Mouse (Mus musculus): ENCODE results near the gene 4930412O13Rik.

Gene 4930412O13Rik

DNA sequence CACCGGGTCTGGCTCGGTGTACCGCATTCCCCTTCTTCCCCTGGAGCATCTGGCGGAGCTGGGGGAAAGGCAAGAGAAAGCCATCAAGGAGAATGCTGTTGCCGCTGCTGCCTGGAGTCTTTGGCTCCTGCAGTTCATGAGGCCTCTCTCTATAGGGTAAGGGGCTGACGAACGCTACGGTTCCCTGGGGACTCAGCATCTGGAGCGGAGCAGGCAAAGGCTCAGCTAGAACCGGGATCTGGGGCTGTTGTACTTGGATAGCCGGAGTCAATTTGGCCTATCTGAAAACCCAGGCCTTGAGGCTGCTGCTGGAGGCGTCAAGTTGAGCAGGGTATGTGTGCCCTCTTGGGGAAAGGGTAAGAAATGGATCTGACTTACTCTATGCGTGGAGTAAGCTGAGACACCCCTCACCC lies 565 bp downstream of the 4930412O13Rik start:
- no peak for DNase-seq

DNA sequence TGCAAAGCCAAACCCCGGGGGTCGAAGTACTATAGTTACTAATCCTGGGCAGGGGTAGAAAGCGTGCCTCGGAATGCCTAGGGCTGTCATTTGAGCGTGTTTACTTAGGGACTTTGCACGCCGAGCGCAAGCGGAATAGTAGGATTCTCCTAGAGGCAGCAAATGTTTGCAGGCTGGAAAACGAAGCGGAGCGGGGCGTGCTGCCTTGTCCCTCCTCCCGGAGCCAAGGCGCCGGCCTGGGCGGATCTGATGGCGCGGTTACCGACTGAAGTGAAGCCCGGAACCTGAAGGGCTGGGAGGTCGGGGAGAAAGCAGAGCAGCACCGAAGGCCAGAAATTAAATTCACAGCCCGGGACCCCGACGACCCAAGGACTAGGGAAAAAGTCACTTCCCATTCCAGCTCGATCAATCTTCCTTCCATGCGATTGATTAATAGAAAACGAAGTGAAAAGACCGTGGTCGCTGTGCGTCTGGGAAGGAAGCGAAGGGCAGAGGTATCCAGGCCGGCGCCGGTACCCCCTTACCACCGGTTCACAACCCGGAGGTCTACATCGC lies 1.4 kb downstream of the 4930412O13Rik start:
- DNase-seq = no peak

DNA sequence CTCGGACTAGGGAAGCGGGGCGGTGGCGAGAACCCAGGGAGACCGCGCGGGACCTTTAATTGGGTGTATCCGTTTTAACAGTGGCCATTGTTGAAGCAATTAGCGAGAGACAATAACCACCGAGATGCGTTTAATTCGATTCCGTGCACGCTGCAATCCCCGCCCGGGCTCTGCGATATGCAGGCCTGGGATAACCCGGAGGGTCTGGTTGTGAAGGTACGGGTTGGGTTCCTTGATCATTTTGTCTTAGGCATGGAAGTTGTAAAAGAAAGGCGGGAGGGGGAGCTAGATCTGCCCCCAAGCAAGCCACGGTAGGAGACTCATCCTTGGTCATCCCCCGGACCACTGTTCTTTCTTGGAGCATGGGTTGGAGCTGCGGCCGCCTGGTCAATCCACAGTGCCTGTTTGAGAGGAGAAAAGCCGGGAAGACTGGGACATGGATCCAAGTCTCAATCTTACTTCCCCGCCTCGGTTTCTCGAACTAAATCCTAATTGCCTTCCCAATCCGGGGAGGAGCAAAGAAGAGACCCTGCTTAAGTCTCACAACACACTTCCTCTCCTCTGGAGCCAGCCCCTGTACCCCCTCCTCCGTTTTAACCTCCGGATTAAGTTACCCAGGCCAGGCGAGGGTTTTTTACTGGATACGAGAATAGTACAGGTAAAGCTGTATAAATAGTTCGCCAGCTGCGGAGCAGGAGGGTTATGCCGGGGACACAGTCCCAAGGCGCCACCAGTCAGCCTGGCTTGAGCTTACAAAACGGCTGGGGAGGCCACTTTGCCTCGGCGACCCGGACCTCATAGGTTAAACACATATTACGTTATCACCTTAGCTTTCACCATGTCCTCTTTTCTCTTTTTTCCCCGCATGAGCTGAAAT lies 2.1 kb downstream of the 4930412O13Rik start:
- DNase-seq = no peak

DNA sequence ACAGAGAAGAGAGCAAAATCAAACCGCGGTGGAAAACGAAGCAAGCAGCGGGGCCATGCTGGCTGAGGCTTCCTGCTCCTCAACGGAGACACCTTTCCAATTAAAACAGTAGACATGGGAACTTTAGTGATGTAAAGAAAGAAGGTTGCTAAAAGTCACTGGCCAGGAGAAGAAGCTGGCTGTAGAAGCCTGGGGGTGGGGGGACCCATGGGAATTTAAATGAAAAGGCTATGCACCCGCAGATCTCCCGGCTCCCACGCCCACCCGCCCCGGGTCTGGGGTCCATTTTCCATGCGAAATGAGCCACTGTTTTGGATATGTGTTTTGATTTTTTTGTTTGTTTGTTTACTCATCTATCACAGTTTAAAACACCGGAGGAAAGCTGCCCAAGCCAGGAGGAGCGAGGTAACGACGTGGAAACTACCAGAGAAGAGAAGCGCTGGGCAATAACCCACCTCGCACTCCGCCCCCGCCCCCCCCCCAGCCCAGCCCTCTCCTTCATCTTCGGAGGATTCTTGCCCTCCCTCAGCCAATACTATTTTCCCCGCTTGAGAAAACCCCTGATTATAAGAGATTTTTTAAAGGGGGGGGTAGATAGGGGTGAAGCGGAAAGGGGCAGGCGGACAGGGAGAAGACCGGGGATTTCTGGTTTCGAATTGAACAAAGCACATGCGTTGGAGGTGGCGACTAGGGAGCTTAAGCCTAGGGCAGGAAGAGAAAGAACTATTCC lies 2.9 kb downstream of the 4930412O13Rik start:
- DNase-seq = no peak

DNA sequence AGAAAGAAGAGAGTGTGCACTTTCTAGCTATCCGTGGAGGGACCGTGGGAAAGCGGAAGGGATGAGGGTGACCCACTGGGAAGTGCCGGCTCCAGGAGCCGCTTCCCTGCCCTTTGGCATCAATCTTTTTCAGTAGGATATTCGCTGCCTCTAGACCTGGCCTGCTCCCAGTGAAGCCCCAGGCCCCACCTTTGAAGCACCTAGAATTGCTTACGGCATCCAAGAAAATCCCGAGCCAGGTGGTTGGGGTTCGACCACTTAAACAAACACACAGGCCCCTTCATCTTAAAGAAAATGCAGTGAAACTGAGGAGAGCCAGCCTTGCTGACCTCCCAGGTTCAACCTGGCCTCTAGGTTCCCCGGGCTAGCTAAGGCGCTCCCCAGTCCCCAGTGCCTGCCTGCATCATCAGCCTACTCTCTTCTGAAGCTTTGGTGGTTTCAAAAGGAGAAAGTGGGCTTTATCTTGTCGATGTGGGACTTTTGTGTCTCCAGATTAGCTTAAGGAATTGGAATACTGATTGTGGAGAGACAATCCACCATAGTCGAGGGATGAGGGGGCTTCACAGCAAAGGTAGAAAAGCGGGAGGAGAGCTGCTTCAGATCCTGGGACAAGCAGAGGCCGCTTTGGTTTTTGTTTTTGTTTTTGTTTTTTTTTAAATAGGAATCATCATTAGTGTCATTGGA lies 3.6 kb downstream of the 4930412O13Rik start:
- DNase-seq = no peak

DNA sequence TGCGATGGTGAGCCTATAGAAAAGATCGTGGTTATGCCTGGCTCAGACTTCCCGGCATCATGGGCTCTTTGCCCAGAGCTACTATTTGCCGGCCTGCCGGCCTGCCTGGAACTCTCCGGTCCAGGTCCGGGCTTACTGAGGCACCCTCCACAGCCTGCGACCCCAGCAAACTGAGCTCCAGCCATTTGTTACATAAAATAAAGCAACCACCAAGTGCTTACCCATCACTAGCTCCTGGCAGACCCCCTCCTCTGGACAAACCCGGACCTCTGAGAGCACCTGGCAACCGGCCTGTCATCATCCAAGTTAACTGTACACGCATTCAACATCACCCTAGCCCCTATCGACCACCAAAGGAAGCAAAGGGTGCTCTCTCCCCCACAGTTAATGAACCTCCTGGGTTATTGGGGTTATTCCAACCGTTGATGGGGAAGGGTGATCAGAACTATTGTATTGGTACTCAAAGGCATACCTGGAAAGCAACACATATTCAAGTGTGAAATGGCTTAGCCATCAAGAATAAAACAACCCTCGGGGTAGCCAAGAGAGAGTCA lies 4.2 kb downstream of the 4930412O13Rik start:
- DNase-seq = no peak

DNA sequence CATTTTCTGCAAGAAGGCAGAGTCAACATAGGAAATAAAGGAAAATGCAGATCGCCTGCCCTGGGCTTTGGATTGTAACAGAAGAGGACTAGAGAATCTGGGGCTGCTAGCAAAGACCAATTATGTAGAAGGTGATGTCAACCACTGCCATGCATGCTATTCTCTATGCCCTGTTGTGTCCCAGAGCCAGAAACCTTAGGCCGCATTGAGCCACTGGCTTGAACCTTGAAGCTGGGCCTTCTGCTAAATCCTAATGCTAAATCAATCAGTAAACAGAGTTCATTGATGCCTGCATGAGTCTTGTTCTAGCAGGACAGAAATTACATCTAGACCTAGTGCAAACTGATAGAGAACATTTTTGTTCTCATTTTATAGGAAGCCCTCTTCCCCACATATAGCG lies 5.0 kb downstream of the 4930412O13Rik start:
- no peak for DNase-seq

DNA sequence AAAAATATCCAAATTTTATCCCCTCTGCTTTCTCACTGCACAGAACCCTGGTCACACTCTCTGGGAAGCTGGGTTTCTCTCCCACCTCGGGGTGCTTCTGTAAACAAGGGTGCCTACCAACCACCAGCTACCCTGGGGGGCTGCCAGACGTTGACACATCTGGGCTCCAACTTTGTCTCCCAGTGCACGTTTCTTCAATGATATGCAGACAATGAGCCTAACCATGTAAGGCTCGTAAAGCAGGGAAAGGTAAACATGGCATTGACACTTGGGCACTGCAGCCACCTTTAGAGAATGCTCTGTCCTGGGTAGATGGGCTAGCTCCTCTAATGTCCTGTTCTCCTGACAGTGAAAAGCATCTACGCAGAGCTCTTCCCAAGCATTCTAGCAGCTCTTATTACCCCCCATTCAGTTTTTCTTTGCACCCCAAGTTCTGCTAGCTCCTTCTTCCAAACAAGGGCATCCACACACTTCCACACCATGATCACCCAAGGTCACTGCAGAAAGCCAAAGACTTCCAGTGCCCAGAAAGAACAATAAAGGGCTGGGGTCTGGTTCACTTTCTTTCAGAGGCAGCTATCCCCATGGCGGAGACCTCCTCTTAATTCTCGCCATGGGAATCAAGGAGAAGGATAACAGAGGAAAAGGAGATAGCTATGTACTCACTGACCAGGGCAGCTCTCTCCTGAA lies 6.0 kb downstream of the 4930412O13Rik start:
- DNase-seq = no peak

DNA sequence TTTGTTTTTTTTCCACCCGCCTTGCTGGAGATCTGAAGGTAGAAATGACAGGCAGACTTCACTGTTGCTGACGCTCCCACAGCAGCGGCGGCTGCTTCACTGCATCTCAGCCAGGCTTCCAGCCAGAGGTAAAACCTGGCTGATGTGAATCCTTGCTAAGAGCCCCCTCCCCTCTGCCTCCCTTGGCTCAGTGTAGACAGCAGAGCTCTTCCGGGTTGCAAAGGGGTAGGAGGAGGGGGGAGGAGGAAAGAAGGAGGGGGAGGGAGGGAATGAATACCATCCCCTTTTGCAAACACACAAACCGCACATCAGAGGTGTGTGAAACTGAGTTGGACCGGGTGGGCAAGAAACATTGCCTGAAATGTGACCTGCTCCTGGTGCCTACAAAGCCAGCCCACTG lies 6.6 kb downstream of the 4930412O13Rik start:
- no peak for DNase-seq

DNA sequence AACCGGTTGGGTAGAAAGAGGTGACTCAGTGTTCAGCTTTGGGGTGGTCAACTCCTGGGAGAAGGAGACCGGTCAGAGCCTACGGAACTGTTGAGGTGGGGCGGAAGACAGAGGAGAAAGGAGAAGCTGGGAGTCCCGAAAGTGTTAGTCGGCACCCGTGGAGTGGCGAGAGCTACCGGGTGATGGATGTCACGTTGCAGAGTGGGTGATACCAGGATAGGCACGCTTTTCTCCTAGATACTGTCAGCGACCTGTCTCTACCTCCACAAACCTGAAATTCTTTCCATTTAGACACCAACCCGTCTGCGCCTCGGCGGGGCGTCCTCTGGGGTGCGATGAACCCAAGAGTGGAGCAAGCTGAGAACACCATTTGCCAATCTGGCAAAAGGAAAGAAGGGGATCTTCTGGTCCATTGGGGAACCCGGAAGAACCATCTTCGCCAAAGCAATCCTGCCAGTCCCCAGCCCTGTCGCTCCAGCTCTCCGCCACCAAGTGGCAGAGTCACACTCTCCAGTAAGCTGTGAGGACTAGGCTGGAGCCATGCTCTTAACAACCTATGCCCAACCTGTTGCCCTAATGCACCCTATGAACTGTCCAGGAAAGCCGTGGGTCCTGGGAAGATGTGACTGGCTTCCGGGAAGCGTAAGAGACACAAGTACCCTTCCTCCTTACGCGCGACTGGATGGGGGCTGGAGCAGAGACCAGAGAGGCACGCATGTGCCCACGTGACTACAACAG lies 8.0 kb downstream of the 4930412O13Rik start, which contains the start of gene 9230102O04Rik:
9230102O04Rik (minus strand) TSS at position 628 of the 738 bp plus-strand sequence.
- no peak for DNase-seq

DNA sequence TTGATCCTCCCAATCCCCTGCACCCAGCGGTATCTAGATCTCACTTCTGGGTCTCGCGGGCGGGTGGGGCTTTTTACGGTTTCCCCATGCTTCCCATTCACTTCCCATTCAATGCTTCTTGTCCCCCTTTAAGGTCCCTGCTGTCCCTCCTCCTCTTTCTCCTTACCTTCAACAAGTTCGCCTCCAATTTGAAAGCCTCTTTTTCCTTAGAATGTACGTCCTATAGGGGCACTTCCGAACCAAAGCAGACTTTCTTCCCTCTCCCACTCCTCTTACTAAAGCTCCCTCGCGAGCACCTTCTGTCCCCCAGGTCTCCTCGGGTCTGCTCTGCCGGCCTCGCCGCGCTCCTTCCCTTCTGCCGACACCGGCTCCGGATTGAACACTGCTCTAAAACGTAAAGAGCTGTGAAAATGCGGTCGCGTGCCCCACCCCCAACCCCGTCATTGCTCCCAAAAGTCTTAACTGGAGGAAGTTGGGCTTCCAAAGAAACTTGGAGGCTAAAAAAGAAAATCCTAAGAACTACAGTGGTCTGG lies 8.7 kb downstream of the 4930412O13Rik start, which contains the start of gene Gata3:
Gata3 (minus strand) TSS at position 384 of the 533 bp plus-strand sequence.
- no peak for DNase-seq

DNA sequence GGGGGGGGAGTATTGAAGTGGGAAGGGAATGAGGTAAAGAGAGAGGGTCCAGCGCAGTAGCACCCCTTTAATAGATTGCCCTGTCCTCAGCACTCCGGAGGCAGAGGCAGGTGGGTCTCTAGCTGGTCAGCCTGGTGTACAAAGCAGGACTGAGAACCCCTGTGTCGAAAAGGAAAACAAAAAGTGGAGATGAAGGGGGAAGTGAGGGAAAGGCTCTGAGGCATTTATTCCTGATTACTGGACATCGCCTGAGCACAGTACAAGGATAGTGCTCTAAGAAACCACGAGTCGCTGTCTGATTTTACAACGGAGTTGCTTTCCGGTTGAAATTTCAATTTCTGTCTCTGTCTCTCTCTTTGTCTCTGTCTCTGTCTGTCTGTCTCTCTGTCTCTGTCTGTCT lies 9.2 kb downstream of the 4930412O13Rik start:
- DNase-seq = no peak

DNA sequence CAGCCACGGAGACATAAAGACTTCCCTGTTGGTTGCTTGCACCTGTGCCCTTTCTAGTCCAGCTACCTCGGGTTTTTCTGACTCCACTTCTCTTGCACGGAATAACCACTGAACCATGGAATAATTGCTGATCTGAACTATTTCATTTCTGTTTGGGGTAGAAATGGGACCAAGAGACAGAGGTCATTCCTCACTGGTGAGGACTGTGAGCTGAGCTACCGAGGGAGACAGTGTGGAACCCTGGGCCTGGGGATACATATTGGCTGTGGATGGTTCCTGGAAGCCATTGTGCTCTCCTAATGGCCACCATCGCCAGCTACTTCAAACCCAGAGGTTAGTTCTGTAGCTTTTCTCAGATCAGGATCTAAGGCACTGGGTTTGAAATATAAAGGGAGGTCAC lies 9.9 kb downstream of the 4930412O13Rik start:
- no peak for DNase-seq

DNA sequence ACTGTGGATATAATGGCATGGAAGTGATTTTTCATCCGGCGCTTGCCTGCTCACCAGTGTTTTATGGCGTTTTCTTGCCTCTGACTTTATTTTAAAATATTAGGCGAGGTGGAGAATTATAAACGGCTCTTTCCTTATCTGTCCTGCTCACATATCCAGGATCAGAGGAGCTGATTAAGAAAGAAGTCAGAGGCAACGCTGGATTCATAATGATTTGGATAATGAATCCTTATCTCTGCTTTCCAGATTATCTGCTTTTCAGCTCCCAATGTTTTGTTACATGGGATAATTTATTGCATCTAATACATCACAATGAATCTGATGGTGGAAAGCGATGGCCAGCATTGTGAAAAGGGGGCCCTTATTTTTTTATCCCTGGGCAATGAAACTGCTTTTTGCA lies 11.5 kb downstream of the 4930412O13Rik start:
- no peak for DNase-seq

DNA sequence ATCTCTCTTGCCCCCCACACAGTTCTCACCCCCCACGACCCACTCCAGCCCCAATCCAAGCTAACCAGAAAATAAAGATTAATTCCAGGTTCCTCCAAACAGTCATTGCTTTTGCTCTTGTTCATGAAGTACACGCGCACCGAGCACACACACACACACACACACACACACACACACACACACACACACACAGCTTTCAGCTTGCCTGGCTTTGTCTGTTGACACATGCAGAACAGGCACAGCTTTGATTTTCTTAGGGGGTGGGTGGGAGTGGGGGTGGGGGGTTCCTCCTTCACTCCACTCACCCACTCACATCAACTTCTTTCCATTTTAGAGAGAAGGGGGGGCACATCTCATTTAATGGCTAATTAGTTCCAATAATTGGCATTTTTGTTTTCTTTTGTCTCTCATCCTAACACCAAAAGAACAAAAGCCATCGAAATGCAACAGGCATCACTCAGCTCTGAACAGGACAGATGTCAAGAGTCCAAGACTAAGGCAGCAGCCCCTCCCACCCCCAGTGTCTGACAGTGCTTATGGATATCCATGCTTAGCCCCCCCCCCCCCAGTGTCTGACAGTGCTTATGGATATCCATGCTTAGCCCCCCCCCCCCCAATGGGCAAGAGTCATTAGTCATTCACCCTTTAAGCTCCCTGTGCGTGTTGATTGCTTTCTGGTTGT lies 12.4 kb downstream of the 4930412O13Rik start:
- DNase-seq = no peak

DNA sequence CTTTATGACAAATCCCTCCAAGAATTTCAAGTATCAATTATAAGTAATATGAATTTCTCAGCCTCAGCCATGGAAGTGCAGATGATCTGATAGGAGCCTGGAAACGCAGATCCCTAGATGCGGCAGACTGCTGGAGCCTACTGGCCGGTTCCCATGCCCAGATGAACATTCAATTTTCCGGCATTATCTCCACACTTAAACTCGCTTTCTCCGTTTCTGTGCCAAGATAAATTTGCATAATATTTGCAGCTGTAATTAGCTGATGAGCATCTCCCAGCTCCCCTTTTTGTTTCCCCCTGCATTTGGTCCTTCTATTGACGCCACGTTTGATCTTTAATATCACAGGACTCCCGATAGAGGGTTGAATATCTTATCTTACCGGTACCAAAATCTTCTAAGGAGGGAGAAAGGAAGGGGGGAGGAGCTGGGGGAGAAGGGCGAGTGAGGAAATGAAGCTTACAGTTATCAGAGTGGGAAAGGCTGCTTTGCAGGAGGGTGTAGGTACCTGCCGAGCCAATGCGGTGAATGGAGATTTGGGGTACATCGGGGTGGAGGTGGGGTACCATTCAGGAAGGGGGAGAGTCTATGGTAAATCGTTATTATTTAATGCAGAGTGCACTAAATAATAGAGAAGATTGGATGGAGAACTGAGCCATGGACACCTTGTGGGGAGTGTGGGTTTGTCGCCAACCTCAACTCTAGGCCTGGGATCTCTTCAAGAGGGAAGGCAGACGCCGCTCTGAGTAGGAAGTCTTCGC lies 14.0 kb downstream of the 4930412O13Rik start:
- DNase-seq = no peak

DNA sequence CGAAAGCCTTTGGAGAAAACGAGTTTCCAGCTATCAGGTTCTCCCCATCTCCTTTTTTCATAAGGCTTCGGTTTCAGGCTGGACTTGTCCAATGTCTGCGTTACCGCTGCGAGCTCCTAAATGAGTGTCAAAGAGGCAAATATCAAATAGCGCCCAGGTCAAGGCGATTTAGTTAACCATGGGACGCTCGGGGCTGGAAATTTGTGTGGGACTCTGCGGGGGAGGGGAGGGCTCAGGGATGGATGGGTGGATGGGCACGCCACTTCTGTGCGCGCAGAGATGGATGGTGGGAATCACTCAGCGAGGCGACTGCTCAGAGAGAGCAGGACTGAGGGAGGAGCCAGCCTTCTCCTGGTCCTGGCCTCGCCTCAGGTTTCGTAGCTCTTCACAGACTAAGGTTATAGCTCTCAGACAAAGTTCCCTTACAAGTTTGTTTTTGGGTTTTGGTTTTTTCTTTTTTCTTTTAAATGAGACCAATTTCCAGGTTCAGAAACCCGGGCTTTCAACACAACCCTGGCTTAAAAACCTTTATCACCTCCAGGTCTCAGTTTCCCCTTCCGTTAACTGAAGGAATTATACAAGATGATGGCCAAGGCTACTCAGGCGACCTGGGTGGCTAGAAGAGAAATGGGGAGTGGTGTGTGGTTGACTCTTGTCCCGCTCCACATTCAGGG lies 15.2 kb downstream of the 4930412O13Rik start:
- DNase-seq = no peak

DNA sequence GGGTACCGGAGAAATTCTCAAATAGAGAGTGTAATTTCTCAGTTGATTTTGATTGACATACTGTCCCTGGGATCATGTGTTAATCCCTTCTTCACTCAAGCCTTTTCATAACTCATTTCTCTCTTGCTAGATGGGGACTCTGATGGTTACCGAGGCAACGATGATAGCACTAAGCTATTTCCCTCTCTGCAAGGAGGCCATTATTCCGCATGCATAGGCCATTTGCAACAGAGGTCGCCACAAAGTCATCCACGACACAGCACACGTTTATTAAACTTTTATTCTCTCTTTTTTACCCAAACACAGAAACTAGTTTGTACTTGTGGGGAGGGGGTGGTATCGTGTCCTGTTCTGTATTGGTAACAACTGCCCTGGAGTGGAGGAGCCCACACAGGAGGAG lies 16.8 kb downstream of the 4930412O13Rik start:
- DNase-seq = no peak

Data from cerebellum, adult 11 months (tissue).